Mouse (Mus musculus) 3T3-L1 (cell line): ENCODE measurements around the gene Klf5.

Experiments
- DNase-seq: peaks from one replicate; pipeline ENCODE4 v3.0.0-alpha.2; 2015; ENCODE audit warnings: low read depth, low spot score

The Klf5 gene

DNA sequence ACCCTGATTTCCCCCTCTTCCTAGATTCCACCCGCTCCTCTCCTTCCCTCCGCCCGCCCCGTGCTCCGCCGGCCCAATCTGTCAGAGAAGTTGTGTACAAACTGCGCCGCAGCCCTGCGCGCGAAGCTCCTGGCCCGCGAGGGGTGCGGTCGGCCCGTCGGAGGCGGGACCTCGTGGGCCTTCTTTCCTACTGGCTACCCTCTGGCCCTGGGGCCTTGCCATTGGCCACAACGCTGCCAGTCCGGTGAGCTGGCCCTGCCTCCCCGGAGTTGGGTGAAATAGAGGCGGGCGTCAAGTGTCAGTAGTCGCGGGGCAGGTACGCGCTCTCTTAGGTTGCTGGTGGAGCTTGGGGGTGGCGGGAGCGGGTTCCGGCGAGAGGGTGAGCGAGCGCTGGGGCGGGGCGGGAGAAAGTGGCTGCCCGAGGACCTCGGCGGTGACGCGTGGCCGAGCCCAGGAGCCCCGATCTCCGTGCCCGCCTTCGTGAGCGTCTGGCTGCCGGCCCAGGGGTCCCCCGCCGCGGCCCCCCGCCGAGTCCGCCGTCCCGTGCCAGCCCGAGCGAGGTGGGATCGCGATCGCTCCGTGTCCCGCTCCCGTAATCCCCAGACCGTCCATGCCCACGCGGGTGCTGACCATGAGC is at the start of gene Klf5:
Klf5 (plus strand) TSS at position 307 of the 637 bp plus-strand sequence.
- peak; percentile 95 for DNase-seq

DNA sequence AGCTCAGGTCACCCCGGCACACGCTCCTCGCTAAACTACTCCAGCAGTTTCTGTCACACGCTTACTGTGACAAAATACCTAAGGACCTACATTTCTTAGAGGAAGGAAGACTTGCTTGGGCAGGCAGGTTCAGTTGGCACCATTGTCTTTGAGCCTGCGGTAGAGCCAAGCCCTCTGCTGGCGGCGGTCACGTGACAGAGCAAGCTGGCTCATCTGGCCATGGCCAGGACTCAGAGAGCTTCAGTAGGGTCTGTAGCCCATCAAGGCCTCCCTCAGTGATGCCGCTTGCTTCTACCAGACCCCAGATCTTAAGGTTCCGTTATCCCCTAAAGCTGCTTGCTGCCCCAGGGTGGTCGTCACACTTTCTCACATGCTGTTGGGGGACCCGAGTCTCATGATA is 36.5 kb upstream of the Klf5 start:
- no peak for DNase-seq

DNA sequence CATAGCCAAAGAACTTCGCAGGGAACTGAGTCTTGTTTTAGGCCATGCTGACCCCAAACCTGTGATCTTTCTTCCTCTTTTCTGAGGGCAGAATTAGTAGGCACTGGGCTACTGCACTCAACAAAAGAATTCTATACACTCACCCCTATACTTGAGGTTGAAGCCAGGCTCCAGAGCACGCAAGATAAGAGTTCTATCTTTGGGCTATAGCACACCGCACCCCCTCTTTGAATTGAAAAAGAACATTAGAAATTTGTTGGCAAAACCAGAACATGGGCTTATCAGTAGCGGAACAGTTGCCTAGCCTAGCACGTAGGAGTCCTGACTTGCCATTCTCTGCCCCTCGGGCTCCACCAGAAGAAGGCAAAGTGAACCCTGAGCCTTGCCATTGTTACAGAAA is 34.7 kb upstream of the Klf5 start:
- DNase-seq, result no peak

DNA sequence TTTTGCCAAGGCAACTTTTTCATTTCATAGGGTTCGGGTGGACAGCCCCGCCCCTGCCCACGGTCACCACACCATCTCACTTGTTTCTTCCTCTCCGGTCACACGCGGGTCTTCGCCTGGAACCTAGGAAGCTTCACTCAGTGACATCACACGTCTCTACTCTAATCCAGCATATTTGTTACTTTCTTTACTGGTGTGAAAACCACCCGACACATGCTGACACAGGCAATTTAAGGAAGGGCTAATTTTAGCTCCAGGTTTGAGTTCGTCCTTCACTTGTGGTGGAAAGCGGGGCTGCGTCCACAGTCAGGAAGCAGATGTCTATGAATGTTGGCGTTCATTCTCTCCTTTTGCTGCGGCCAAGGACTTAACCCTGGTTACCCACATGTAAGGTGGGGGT is 32.7 kb upstream of the Klf5 start:
- DNase-seq, result no peak

DNA sequence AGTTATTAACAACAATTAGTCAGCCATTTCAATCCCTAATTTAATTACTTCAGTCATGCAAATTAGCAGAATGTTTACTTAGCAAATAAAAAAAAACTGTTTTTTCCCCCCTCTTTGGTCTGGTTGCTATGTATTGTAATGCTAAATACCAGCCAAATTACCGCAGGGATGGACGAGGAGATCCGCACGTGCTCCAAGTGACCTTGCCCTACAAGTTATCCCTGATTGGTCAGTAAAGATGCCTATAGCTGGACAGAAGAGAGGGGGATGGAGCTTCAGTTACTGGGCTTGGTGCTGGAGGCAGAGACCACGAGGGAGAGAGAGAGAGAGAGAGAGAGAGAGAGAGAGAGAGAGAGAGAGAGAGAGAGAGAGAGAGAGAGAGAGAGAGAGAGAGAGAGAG is 31.7 kb upstream of the Klf5 start:
- no peak for DNase-seq

DNA sequence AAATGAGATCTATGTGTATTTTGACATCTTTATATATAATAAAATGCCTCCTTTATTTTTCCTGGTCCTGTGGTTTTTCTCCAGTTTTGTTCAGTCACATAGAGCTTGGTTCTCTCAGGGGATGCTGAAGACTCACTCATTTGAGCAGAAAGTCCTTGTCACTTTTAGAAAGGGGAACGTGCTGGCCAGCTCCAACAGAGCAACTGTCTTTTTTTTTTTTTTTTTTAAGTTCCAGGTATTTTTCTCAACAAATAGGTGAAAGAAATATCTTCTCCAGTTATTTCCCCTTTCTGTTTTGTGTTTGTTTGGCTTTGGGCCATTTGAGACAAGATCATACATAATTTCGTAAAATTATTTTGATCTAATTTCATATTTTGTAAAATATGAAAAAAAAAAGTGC is 24.4 kb upstream of the Klf5 start:
- DNase-seq, result no peak

DNA sequence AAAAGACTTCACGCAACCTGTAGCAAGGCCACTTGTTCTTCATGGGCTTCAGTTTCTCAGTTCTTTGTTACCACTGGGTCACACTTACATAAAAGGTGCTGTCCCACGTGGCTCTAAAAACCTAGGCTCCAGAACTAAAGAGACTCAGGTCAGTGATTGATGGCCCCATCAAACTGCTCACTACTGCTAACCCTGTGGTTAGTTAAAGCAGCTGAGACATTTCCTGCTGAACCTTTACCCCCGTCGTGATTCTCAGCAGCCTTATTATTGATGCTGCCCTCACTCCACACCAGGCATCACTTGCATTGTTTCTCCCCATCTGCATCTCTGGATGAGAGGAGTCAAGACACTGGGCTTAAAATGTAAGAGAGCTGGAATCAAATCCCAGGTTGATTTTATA is 22.7 kb upstream of the Klf5 start:
- no peak for DNase-seq

DNA sequence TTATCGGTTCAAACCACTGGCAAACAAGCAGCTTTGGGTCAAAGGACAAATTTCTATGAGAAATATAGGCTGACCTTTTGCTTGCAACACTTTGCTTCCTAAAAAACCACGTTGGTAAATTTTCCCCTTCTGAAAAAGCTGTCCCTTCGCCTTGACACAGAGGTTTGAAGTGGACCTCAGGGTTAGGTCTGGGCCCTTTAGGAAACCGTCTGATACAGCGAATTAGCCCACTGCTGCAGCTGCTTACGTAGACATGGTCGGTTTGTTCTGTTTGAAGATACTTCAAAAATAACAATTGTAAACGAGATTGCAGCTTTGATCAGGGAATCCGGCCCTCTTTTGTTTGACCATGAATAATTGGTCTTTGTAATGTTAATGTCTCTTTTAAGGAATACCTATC is 20.2 kb upstream of the Klf5 start:
- DNase-seq, result no peak

DNA sequence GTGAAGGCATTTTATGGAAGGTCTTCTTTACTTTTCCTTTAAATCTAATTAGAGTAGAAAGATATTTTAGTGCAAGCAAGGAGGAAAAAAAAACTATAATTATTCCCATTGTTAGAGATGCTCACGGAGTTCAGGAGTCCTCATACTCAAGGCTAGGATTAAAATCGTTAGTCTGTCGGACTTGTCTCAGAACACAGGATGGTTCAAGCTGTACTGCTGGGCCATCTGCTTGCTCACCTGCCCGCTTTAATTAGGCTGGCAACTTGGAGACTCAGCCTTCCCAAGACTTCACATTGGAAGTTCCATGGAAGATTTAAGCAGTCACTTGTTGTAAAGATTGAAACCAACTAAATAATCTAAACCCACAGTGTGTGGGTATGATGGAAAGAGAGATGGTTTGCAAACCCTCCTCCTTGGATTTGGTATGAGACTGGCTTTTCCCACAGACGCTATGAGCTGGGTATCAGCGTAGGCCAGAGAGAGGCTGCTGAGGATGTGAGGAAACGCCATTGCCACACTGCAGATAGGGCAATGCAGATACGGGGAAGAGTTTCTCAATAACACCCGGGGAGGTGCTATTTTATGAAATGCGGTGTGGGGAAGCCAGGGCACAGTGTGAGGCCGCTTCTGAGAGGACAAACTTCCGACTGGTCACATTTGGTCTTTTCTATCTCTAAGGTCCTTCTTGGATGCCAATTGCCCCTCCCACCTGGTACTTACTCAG is 19.6 kb upstream of the Klf5 start:
- no peak for DNase-seq

DNA sequence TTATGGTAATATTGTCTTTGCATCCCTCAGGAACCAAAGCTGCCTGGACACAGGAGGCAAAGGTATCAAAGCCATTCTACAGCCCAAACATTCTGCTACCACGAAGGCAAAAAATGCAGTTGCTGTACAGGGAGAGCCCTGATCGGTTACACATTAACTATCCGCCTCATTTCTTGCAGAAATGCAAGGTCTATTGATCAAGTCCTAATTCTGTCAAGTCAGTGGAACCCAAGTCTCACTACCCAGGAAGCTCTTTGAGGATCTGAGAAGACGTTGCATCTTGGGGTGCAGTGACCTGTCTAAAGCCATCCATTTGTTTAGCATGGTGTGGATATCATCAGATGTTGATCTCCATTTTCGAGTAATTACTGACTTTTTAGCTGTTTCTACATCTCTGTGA is 18.1 kb upstream of the Klf5 start:
- no peak for DNase-seq

DNA sequence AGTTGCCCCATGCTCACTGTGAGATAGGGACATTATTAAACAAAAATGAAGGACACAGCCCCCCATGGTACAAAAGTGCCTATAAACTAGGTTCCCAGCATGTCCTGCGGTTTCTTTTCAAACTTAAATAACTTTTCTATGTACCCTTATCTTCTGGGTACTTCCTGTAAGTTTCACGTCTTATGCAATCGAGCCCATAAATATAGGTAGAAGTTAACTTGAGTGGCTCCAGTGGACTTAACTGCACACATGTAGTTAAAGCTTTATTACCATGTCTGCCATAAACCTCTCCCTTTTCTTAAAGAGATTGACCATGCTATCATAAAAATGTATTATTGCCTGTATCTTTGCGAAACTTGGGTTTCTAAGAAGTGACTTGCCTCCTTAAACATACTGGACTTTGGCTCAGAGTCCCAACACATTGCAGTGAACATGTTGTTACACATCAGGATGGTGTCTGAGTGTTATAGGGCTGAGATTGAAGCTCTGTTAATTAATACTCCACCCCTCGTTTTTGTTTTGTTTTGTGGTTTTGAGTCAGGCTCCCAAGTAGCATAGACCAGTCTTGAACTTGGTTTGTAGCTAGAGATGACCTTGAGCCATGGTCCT is 17.6 kb upstream of the Klf5 start:
- no peak for DNase-seq

DNA sequence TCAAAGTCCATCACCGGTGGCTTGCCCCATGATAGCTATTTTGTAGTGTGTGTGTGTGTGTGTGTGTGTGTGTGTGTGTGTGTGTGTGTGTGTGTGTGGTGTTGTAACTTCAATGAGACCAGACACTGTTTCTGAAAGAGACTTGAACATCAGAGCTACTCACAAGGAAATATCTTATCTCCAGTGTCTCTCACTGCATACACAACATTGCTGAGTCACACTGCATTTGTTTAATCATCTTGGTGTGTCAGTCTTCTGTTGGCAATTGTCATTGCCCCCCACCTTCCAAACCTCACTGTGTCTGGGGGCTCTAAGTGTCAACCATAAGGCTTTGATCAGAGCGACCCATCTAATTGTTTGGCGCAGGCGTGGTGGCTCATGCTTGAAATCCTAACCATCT is 13.0 kb upstream of the Klf5 start:
- DNase-seq, result no peak

DNA sequence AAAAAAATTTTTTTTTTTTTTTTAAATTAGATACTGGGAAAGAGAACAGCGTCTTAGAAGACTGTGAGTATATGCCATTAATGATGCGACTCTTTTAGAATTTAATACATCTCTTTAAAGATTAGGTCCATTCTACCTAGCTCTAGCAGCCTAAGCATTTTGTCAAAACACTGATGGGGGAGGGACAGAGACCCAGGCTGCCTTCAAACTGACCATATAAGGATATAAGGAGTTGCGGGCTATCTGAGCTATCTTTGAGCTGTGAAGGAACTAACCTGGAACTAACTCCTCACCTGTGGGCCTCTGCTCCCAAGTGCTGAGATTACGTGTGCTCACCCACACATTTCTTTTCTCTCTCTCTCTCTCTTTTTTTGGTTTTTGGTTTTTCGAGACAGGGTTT is 6.3 kb upstream of the Klf5 start:
- no peak for DNase-seq

DNA sequence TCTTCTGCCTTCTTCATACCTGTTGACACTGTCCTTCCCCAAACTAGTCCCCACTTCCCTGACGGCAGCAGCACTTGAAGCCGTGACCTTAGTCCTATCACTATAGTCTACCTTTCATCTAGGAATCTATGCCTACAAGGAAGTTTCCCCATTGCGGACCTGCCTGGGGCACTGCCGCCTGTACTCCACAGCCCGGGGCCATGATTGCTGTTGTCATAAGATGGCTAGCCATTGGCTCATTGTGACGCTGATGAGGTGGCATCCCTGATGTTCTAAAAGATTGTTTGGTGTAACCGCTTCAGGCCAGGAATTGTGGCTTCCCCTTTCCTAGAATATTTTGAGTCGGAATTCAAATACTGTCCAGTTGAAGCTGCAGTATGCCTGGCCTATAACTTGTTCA is 4.1 kb upstream of the Klf5 start:
- no peak for DNase-seq

DNA sequence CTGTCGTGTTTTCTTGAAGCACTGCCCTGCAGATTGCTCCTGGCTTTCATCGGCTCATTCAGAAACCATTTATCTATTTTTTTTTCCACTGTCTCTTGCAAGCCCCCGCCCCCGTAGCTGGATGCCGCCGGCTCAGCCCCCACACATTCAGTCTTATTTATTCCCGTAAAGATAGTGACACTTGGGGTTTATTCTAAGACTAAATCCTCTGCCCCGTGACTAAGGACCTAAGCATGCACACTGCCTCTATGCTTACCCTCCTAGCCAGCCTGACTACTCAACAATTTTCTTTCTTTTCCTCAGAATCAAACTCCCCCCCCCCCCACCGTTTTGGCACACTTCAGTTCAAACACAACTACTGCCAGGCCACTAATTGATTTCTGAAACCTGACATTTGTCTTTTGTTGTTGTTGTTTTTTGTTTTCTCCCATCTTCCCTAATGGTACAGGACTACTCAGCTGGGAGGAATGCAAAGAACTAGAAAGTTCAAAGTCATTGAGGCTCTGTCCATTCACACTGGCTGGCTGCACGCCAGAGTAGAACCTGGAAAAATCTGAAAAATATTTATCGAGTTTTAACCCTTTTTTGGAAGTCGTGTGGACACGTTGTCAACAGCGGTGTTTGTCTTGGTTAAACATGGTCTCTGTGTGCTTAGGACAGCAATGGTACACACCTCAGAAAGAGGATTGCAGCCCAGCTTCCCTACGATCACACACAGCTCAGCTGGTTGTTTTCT is 2.7 kb upstream of the Klf5 start:
- peak; percentile 64 for DNase-seq

DNA sequence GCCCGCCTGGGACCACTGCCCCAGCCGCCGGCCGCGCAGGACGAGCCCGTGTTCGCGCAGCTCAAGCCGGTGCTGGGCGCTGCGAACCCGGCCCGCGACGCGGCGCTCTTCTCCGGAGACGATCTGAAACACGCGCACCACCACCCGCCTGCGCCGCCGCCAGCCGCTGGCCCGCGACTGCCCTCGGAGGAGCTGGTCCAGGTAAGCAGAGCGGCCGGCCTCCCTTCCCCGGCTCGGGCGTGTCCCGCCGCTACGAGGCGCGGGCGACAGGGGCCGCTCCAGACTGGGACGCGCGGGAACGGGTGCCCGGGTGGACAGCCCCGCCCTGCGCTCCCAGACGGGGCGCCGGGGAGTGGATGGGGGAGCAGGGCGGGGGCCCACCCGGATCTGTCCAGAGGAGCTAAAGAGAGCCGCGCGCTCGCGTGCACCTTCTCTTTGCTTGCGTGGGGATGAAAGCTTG is 561 bp downstream of the Klf5 start:
- peak; percentile 54 for DNase-seq

DNA sequence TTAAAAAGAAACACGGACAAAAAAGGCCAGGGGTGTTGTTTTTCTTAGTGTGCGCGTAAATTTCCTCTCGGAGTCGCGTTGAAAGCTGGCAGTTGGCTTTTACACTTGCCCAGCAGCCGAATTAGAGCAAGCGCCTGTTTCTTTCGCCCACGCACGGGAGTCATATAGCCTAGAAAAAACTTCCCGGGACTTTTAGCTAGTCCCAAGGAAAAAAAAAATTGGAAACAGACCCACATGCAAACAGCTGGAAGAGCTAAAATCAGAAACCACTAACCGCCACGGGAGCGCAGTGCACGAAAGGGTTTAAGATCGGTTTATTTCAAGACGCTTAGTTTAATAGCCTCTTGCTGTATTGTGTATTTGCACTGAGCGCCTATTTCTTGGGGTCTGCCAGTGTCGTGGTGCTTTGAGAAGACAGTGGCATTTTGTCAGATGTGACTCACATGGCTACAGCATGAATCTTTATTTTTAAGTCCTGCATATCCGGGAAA is 1.3 kb downstream of the Klf5 start:
- DNase-seq, result peak; percentile 85

DNA sequence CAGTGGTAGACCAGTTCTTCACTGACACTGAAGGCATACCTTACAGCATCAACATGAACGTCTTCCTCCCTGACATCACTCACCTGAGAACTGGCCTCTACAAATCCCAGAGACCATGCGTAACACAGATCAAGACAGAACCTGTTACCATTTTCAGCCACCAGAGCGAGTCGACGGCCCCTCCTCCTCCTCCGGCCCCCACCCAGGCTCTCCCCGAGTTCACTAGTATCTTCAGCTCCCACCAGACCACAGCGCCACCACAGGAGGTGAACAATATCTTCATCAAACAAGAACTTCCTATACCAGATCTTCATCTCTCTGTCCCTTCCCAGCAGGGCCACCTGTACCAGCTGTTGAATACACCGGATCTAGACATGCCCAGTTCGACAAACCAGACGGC is 3.0 kb downstream of the Klf5 start:
- DNase-seq, result no peak

DNA sequence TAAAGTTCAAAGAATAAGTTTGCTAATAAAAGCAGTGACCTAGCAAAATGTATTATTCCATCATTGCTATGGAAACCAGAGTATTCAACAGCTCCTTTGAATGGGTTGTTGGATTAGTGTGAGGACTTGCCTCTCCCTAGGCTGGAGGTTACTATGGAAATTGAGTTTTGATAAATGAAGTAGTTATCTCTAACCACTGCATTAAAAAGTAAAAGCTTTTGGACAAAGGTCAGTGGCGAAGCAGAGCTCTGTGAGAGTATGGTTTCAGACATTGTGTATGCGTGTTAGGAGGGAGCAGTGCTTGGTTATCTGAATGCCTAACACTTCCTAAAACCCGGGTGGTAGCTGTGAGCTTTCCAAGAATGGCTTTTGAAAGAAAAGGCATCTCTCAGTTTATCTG is 5.9 kb downstream of the Klf5 start:
- no peak for DNase-seq

DNA sequence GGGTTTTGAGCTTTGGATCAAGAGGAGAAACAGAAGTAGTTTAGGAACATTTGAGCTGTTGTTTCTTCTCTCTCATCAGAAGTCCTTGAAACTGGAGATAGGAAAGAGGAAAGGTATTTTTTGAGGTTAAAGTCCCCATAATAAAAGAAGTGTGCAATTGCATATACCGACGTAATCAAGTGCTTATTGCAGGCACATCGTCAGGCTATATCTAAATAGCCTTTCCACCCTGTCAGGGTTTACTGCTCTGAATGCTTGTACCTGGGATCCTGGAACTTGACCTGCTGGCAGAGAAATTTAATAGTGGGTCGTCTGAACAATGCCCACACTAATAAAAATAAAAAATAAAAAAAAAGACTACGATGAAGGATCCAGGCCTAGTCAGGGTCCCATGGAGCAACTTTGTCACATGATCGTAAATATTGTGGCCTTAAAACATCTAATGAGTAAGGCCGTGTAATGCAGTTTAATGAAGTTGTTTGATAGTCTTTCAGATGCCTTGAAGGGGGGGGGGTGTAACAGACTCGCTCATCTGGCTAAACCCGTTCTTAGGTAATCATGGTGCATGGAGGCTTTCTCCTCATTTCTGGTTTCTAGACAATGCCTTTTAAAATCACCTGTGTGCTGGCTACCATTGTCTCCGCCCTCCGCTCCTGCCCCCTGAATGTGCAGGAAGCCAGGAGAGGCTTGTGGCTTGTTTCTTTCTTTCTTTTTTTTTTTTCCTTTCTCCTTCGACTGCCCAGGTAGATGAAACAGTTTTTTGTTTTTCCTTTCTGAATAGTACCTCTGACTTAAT is 6.7 kb downstream of the Klf5 start:
- no peak for DNase-seq

DNA sequence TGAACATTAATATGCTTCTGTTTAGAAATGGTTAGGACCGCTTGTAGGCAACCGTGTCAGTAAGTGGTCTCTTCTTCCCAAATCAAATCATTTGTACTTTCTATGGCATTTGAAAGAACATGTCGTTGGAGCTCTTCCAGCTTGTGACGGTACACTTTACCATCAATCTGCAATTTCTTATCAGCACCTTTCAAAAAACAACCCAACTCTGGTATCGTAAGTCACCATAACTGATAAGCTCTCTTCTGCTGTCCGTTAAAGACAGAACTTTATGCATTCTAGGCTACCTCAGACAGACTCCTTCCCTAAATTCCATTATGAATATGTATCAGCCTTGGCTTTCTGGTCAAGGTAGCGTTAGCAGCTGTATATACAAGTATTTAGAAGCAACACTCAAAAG is 7.9 kb downstream of the Klf5 start:
- no peak for DNase-seq
